ENCODE assay signal across 12 mouse cellular contexts in genomic region chr14:30560803-30561389, GRCm38 (mm10). TPM values are rescaled to one million over a fixed set of nuclear protein-coding genes. Genes with fewer than 3 reads are reported as not detected.
DNase-seq lines count a peak whose midpoint lies in the region; ATAC-seq and TF ChIP-seq lines count a peak whose summit lies in the region.
"Had no signal": no experiment of that assay in that cellular context is flagged by ENCODE, and none has a peak within 500 bp of the region (broad histone marks: within the 10 kb centered on the region; RNA-seq: fewer than 3 reads in every experiment).

No protein-coding gene starts in this region.

- 86% methylated on average over 13 of the region's 13 CpGs for WGBS in forebrain, embryonic 14.5 days
- WGBS in intestine, embryonic 15.5 days = 89% methylated on average over 13 of the region's 13 CpGs
- 81% methylated on average over 13 of the region's 13 CpGs for WGBS in liver, embryonic 16.5 days (ENCODE audit: insufficient replicate concordance)

- H3K4me1 ChIP-seq in forebrain, embryonic 14.5 days (ENCODE audit: control insufficient read depth, insufficient read depth, low read length) = peaks cover 7% of the 10 kb centered on the region
- peaks cover 11% of the 10 kb centered on the region; the same call in 1 of the 2 replicates for H3K4me1 ChIP-seq in intestine, embryonic 15.5 days (replicated peaks)
- H3K4me1 ChIP-seq in liver, embryonic 16.5 days (ENCODE audit: control insufficient read depth, low read depth, low read length) = peaks cover 31% of the 10 kb centered on the region

- H3K9me3 ChIP-seq in forebrain, embryonic 14.5 days (replicated peaks; ENCODE audit: control insufficient read depth, low read length) = no peaks in the 10 kb centered on the region
- H3K9me3 ChIP-seq in intestine, embryonic 15.5 days = no peaks in the 10 kb centered on the region
- no peaks in the 10 kb centered on the region for H3K9me3 ChIP-seq in liver, embryonic 16.5 days (replicated peaks; ENCODE audit: control insufficient read depth, low read length)
- H3K9me3 ChIP-seq: neural tube, embryonic 12.5 days had no signal

- H3K4me2 ChIP-seq in forebrain, embryonic 14.5 days (ENCODE audit: low read length) = no peak overlapping the region
- no peak overlapping the region for H3K4me2 ChIP-seq in intestine, embryonic 15.5 days (replicated peaks)
- no peak overlapping the region for H3K4me2 ChIP-seq in liver, embryonic 16.5 days (ENCODE audit: low read depth, low read length)
- H3K4me2 ChIP-seq: neural tube, embryonic 12.5 days had no signal

- DNase-seq in layer of hippocampus, adult 2 months (ENCODE audit: low spot score in 2 of 2) = no peak
- no peak for DNase-seq in layer of hippocampus, postnatal 25 days (ENCODE audit: extremely low spot score in 1 of 2, low spot score in 1 of 2)
- no peak for DNase-seq in forebrain, embryonic 14.5 days (ENCODE audit: low spot score)
- DNase-seq in frontal cortex, postnatal 10 days (ENCODE audit: low spot score in 2 of 2) = no peak
- DNase-seq in urinary bladder, adult 18-20 months (ENCODE audit: low spot score in 2 of 2) = no peak
- DNase-seq: gastrocnemius, postnatal 14 days; layer of hippocampus, adult 9-11 months; right cerebral cortex, postnatal 14 days had no signal

- H3K9ac ChIP-seq in forebrain, embryonic 14.5 days (ENCODE audit: low read length) = no peak overlapping the region
- no peak overlapping the region for H3K9ac ChIP-seq in intestine, embryonic 15.5 days
- peak overlapping the region; percentile 40 for H3K9ac ChIP-seq in liver, embryonic 16.5 days (ENCODE audit: low read depth, low read length)
- H3K9ac ChIP-seq: neural tube, embryonic 12.5 days had no signal

- no peaks in the 10 kb centered on the region for H3K27me3 ChIP-seq in forebrain, embryonic 14.5 days (replicated peaks; ENCODE audit: control insufficient read depth, insufficient read depth, low read length)
- H3K27me3 ChIP-seq in intestine, embryonic 15.5 days (replicated peaks) = no peaks in the 10 kb centered on the region
- H3K27me3 ChIP-seq in liver, embryonic 16.5 days (ENCODE audit: control insufficient read depth, insufficient read depth, low read depth, low read length) = no peaks in the 10 kb centered on the region
- H3K27me3 ChIP-seq: neural tube, embryonic 12.5 days had no signal

- H3K27ac ChIP-seq in layer of hippocampus, adult 2 months = no peak overlapping the region
- H3K27ac ChIP-seq in forebrain, embryonic 14.5 days (ENCODE audit: low read depth, low read length) = peak overlapping the region; percentile 66; the same call in 1 of the 2 replicates
- peak overlapping the region; percentile 86 for H3K27ac ChIP-seq in intestine, embryonic 15.5 days
- peak overlapping the region; percentile 92 for H3K27ac ChIP-seq in liver, embryonic 16.5 days (ENCODE audit: low read length)
- H3K27ac ChIP-seq: neural tube, embryonic 12.5 days had no signal

- TF ChIP-seq CTCF in layer of hippocampus, adult 2 months (conservative IDR thresholded peaks at IDR 0.05) = peak; percentile 17; the same call in 1 of the 2 replicates

- H3K4me3 ChIP-seq in layer of hippocampus, adult 2 months = no peak overlapping the region
- no peak overlapping the region for H3K4me3 ChIP-seq in forebrain, embryonic 14.5 days (ENCODE audit: low read depth, low read length)
- H3K4me3 ChIP-seq in intestine, embryonic 15.5 days (replicated peaks) = no peak overlapping the region
- H3K4me3 ChIP-seq in liver, embryonic 16.5 days (ENCODE audit: low read depth, low read length) = no peak overlapping the region
- H3K4me3 ChIP-seq: neural tube, embryonic 12.5 days had no signal

- peaks cover 67% of the 10 kb centered on the region for H3K36me3 ChIP-seq in forebrain, embryonic 14.5 days (ENCODE audit: control insufficient read depth, insufficient read depth, low read length)
- peaks cover 46% of the 10 kb centered on the region for H3K36me3 ChIP-seq in intestine, embryonic 15.5 days
- H3K36me3 ChIP-seq in liver, embryonic 16.5 days (ENCODE audit: control insufficient read depth, insufficient read depth) = peaks cover 52% of the 10 kb centered on the region

- ATAC-seq in forebrain, embryonic 14.5 days = no peak
- ATAC-seq in intestine, embryonic 15.5 days = peak; percentile 23
- ATAC-seq in liver, embryonic 16.5 days (ENCODE audit: low read depth) = no peak
- ATAC-seq: activated CD4-positive, CD25-positive, alpha-beta regulatory T cell, adult 4 months had no signal

RNA-seq across cellular contexts. Expression of gene Tkt, which starts 12.7 kb away (rescaled TPM):
- total RNA-seq in layer of hippocampus, adult 2 months (2021) = 100 to 1,000 TPM; 162 to 164 TPM
- total RNA-seq in layer of hippocampus, postnatal 25 days (2021) = 100 to 1,000 TPM; 159 to 182 TPM
- 134 and 154 TPM in 2 replicates for polyA plus RNA-seq in forebrain, embryonic 14.5 days (2014; fragmentation: Nextera tagmentation; extraction: Ambion mirVana)
- polyA plus RNA-seq in intestine, embryonic 15.5 days (2015; fragmentation: Nextera tagmentation; extraction: Ambion mirVana) = 358 and 367 TPM in 2 replicates
- 175 and 178 TPM in 2 replicates for polyA plus RNA-seq in liver, embryonic 16.5 days (2015; fragmentation: Nextera tagmentation; extraction: Ambion mirVana)
